Mouse (Mus musculus) adrenal gland, postnatal 25 days (tissue): ENCODE measurements around the gene Amotl2. TPM values are rescaled to one million over a fixed set of nuclear protein-coding genes. Genes with fewer than 3 reads are reported as not detected.
A peak's percentile ranks its signal among the peaks of the same experiment; 100 is the strongest.
"Not testable (repeated sequence)": the region's sequence is repeated elsewhere in the genome, so short reads cannot be mapped to it uniquely, and the experiment has no call there.

ENCODE experiments used
- DNase-seq: peaks from one replicate; pipeline ENCODE4 v3.0.0; 2021; ENCODE audit warnings: mixed read lengths
- total RNA-seq: library from RNA; stranded (reverse); gene quantifications from 2 replicates; pipeline ENCODE4 v1.2.3, GENCODE M21; 2021

Amotl2 gene
- total RNA-seq, 1 experiment from 2014 or later, result 242 TPM

DNA sequence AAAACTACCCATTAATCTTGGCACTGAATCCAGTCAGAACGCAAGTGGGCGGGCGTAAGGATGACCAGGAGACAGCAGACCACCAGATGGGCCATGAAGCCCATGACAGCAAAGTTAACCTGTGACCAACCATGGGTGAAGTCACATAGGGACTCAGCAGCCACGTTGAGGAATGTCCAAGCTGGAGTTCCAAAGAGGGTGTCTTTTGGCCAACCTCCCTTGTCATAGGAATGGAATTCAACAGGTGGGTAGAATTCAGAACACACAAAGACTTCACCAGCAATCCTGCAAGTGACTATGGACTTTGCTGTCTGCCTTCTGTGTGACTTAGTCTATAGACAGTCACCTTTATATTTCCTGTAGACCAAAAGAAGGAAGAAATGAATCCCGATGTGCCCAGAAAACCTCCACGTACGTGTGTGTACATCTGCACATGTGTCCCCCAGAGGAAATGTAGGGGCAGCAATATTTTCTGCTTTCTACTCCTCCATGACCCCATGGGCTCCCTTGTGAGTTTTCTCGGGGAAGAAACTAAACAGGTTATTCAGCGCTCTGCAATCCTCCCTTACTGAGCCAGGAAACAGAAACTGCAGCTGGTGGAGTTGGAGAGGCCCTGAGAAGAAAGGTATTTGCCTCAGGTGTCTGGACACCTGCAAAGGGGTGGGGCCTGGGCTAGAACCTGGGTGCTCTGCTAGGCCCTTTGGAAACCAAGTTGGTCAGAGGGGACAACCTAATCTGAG, 17.7 kb downstream of the Amotl2 start:
- no peak for DNase-seq

DNA sequence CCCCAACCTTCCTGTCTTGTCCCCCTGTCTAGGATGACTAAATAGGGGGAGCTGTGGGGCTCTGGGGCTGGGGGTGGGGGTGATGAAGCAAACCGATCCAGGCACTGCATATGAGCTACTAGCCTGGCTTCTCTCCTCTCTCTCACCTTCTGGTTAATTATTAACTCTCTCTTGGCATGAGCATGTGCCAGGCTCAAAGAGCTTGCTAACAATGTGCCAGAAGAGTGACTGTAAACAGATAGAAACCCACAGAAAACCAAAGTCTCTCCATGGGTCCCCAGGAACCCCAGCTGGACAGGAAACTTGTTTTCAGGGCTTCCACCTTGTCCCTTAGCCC, 18.2 kb downstream of the Amotl2 start:
- DNase-seq, result no peak

DNA sequence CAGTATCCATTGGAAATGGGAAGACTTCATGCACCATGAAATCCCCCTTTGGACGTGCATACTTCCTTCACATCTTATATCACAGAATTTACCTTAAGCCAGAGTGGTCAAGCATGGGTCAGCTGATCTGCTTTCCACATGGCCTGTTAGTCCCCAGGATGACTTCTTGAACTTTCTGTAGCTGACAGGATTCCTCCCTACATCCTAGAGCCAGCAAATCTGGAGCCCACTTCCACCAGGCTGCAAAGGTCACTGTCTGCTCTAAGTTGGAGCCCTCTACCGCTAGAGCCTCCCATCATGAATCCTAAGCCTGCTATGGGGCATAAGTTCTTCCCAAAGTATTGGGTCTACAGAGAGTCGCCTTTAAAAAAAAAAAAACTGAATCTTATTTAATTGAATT, 18.8 kb downstream of the Amotl2 start:
- no peak for DNase-seq

GRCm38 (mm10) chr9:102735996-102736395, 19.5 kb downstream of the Amotl2 start:
- no peak for DNase-seq

GRCm38 (mm10) chr9:102737405-102737804, 20.9 kb downstream of the Amotl2 start:
- no peak for DNase-seq

- DNase-seq, result no peak
Measured at GRCm38 (mm10) chr9:102746753-102747152, 30.3 kb downstream of the Amotl2 start.

GRCm38 (mm10) chr9:102747902-102748301, 31.4 kb downstream of the Amotl2 start:
- DNase-seq, result no peak

DNA sequence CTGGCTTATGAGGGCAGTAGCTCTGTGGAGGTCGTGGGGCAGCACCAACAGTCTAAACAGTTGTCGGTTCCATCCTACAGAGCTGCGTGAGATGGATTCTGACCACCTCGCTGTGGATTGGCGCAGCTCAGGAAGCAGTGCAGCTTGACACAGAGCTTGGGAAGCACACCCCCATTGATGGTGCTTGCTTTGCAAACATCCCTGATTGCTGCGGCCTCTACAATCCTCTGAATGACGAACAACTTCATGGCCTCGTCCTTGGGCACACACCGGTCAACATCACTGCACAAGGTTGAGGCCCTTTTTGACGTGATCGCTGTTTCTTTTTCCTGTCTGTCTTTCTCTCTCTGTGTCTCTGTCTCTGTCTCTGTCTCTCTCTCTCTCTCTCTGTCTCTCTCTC, 32.7 kb downstream of the Amotl2 start:
- peak; percentile 54 for DNase-seq

DNA sequence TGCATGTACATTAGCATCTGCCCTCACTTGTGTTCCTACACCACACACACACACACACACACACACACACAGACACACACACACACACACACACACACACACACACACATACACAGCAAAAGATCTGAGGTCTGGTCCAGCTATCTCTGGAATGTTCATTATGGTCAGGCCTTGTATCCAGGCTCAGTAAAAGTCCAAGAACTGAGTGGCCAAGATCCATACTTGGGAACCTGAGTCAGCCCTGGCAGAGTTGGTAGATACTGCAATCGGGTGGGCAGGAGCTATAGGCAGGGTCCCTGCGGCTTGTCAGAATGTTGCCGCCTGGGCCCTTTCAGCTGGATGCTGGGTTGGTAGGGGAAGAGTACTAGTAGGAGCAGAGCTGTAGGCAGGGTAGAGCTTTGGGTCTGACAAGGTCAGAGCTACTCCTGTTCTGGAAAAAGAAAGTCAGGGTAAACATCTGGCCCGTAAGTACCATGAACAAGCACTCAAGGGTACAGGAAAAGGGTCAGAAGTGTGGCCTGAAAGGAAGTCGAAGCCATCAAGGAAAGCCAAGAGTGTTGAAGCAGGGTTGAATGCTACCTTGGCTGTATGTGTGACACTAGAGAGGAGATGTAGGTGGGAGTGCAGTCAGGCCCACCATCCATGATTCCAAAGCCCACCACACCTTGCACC, 35.3 kb downstream of the Amotl2 start:
- DNase-seq, result no peak

- no peak for DNase-seq
Measured at GRCm38 (mm10) chr9:102753299-102753698, 36.8 kb downstream of the Amotl2 start.

DNA sequence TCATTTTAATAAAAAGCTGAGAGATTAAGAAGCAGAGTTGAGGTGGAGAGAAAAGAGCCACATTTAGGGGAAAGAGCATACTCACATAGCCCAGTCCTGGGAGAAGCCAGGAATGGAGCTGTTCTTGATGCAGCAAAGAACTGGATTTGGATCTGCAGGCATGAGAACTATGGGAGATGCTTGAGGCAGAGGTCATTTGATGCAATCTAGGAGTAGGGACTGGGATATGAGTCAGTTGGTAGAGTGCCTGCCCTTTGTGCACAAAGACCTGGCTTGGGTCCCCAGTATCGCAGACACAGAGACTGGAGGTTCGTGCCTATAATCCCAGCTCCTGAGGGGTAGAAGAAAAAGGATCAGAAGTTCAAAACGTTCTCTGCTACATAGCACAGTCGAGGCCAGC, 38.7 kb downstream of the Amotl2 start:
- DNase-seq, result no peak

DNA sequence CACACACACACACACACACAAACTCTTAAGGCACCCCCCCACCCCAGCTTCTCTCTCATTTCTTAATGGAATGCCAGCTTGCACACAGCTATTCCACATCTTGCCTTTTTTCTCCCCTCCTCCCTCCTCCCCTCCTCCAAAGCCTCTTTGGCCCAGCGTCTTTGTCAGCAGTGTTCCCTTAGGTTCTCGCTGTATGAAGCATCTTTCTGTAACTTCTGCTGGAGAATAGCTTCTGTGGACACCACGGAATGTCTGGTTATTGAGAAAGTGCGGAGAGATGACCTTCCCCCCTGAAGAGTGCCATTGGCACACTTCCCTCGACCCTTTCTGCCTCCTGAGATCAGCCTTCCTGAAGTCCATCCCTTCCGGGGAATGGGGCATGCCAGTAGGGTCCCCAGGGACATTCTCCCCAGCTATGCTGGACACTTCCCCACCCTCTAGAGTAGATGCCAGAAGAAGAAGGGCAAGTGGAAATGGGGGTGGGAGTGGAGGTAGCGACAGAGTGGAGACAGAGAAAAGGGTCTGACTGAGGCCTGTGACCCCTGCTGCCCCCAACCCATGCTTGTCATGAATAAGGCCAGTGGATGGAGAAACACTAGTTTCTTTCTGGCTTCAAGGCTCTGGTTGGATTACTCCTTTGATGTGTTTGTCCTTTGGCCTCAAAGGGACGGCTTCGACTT, 39.3 kb downstream of the Amotl2 start:
- no peak for DNase-seq

GRCm38 (mm10) chr9:102756352-102756751, 39.9 kb downstream of the Amotl2 start:
- DNase-seq, result no peak

DNA sequence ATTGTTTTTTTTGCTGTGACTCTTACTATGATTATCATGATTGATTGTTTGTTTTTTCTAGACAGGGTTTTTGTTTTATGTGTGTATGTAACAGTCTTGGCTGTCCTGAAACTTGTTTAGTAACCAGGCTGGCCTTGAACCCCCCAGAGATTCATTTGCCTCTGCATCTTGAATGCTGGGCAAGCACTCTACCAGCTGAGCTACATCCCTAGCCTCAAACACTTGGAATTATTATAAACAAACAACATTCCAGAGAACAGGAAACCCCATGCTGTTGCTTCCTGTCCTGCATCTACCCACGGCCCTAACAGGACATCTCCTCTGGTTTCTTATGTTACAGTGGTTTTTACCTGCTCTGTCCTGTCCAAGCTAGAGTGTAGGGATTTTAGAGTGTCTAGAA, 42.4 kb downstream of the Amotl2 start:
- DNase-seq, result no peak

- DNase-seq, result peak; percentile 35
Measured at GRCm38 (mm10) chr9:102759581-102760001, 43.1 kb downstream of the Amotl2 start.

DNA sequence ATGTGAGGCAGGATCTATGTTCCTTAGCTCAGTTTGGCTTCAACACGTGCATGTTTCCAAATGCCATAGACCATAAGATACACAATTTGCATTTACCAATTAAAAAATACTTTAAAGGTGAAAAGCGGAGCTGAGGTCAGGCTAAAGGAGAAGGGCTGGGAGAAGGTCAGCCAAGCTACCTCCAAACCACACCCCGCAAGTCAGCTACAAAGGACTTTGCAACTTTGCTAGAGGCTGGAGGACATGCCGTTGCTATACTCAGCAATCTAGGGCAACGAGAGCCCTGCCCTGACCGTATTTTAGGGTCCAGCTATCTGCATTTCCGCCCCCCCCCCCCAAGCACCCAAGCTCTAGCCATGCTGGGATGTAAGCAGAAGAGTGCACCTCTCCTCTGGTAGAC, 45.1 kb downstream of the Amotl2 start:
- DNase-seq, result no peak

DNA sequence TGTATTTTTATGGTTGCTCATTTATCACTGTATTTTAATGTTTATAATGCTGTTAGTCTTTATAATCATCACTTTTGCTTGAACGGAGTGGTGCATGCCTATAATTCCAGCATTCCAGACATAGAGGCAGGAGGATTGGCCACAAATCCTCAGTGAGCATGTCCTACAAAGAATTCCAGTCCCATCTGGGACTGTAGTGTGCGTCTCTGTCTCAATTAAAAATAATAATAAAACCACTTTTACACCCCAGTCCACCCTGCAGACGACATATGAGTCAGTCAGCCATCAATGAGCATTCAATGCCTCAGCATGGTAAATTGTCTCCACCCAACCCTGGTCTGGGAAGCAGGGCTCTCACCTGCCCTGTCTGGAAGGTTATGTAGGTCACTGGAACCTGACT, 46.4 kb downstream of the Amotl2 start:
- no peak for DNase-seq

DNA sequence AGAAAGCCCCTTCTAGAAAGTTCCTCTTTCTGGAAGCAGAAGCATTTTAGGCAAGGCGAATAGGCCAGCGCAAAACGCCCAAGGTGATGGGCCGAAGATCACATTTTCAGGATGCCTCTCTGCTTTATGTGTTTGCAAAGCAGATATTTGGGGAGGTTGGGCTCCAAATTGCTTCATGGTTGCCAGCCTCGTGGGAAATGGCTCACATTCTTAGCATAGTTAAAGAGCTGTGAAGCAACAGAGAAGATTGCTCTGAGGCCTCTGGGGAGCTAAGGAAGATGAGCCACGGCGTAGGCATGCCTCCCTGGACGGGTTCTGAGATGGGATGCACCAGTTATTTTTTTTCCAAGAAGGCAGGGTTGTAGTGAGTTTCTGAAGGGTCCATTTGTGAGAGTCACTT, 47.0 kb downstream of the Amotl2 start:
- no peak for DNase-seq

- not testable (repeated sequence) for DNase-seq
Measured at GRCm38 (mm10) chr9:102764540-102764939, 48.1 kb downstream of the Amotl2 start.

DNA sequence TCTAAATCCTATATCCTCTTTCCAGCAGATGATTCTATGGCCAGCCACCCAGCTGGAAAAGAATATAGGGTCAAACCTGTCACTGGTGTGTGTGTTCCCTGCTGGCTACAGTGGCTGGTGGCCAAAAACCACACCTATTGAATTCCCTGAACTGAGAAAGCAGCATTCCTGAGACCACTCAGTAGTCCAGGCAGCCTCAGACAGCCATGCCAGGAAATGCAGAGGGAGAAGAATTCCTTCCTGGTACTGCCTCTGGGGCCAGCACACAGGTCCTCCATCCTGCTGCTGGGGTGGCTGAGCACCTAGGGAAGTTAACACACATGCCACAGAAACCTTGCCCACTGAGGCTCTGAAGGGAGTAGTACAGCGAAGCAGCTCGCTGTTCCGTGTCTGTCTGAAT, 50.3 kb downstream of the Amotl2 start:
- no peak for DNase-seq

- DNase-seq, result no peak
Measured at GRCm38 (mm10) chr9:102769257-102769656, 52.8 kb downstream of the Amotl2 start.

DNA sequence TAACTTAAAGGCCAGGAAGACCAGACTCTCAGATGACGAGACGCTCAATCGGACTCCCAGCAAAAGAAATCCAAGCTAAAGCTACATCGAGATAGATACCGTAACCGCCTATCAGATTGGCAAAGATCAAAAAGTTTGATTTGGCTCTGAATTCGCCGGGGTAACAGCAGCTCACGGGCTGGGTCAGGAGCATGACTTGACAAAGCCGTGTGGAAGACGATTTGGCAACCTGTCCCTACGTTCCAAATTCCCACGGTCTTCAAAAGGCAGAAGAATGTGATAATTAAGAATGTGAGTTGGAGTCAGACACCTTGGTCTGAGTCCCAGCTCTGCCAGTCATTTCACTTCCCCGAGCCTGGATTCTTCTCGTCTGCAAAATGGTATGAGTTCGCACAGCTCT, 53.7 kb downstream of the Amotl2 start:
- no peak for DNase-seq

DNA sequence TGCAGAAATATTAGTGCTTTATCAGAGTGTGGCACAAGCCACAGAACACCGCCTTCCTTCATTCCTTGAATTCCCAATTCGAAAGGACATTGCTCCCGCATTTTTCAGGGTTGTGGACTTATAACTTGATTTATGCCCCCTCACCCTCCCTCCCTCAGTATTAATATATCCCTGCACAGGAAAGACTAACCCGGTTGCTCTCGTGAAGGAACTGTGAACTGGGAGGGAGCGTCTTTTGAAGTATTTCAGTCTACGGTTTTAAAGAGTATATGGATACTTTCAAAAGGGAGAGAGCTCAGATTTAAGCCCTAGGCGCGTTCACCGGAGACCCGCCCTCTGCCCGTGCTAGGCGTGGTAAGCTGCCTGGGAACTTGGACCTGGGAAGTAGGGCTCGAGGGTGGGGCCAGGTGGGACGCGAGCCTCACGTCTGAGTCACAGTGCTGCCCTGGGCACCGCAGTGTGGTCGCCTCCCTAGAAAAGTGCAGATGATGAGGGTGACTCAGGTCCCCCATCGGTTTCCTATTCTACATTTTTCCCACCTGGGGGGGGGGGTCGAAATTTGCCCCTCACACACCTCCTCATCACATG, 54.9 kb downstream of the Amotl2 start:
- DNase-seq, result no peak
